ENCODE assay signal across 9 mouse cellular contexts in genomic region chr3:131272374-131273100, GRCm38 (mm10). TPM values are rescaled to one million over a fixed set of nuclear protein-coding genes. Genes with fewer than 3 reads are reported as not detected.
A peak's percentile ranks its signal among the peaks of the same experiment; 100 is the strongest.
DNase-seq lines count a peak whose midpoint lies in the region; ATAC-seq and TF ChIP-seq lines count a peak whose summit lies in the region.
"Had no signal": no experiment of that assay in that cellular context is flagged by ENCODE, and none has a peak within 500 bp of the region (broad histone marks: within the 10 kb centered on the region; RNA-seq: fewer than 3 reads in every experiment).

No protein-coding gene starts in this region.

- H3K27me3 ChIP-seq in heart, embryonic 12.5 days (replicated peaks), result no peaks in the 10 kb centered on the region
- H3K27me3 ChIP-seq in liver, postnatal 0 days (ENCODE audit: insufficient read depth, low read length), result no peaks in the 10 kb centered on the region

- intact Hi-C loops in heart, postnatal 14 days (cut with DNase I), result no loop called here

- no peak for TF ChIP-seq POLR2A in bone marrow macrophage, adult 2 months (IDR thresholded peaks at IDR 0.05; ENCODE audit: borderline replicate concordance, low read depth, low read length)

- ATAC-seq in heart, embryonic 12.5 days (ENCODE audit: insufficient number of reproducible peaks, low FRiP score), result 0 out of 2 replicates have a peak, but pooled peaks have one; percentile 3
- peak; percentile 2; the same call in 1 of the 2 replicates for ATAC-seq in liver, postnatal 0 days

- H3K36me3 ChIP-seq in heart, embryonic 12.5 days, result peaks cover 9% of the 10 kb centered on the region; the same call in 1 of the 2 replicates
- no peaks in the 10 kb centered on the region for H3K36me3 ChIP-seq in liver, postnatal 0 days (replicated peaks; ENCODE audit: insufficient read depth, low read length)

- peak overlapping the region; percentile 91; the same call in 1 of the 2 replicates for H3K9ac ChIP-seq in heart, embryonic 12.5 days
- H3K9ac ChIP-seq in liver, postnatal 0 days (replicated peaks), result peak overlapping the region; percentile 79

- TF ChIP-seq CTCF in bone marrow macrophage, adult 2 months (IDR thresholded peaks at IDR 0.05; ENCODE audit: low read depth, low read length), result no peak
- TF ChIP-seq CTCF in liver, postnatal 0 days (IDR thresholded peaks at IDR 0.05; ENCODE audit: low read depth), result no peak

- DNase-seq in heart, postnatal 14 days, result no peak
- peak; percentile 14 for DNase-seq in hindlimb bud, embryonic 11.5 days (ENCODE audit: extremely low spot score, low read depth, low spot score)
- no peak for DNase-seq in liver, postnatal 0 days
- no peak for DNase-seq in gastrocnemius, adult 8-10 months (ENCODE audit: low spot score in 2 of 2)
- DNase-seq in urinary bladder, postnatal 10 days (ENCODE audit: low spot score), result no peak
- no peak for DNase-seq in urinary bladder, adult 18-20 months (ENCODE audit: low spot score in 2 of 2)

- H3K4me1 ChIP-seq in heart, embryonic 12.5 days (replicated peaks), result peaks cover 34% of the 10 kb centered on the region
- H3K4me1 ChIP-seq in bone marrow macrophage, adult 2 months (ENCODE audit: control insufficient read depth, insufficient read depth, low read length), result peaks cover 13% of the 10 kb centered on the region
- H3K4me1 ChIP-seq in liver, postnatal 0 days (ENCODE audit: insufficient read depth), result peaks cover 18% of the 10 kb centered on the region

- no peaks in the 10 kb centered on the region for H3K9me3 ChIP-seq in heart, embryonic 12.5 days (replicated peaks)
- no peaks in the 10 kb centered on the region for H3K9me3 ChIP-seq in liver, postnatal 0 days (ENCODE audit: low read length)

- no peak for TF ChIP-seq EP300 in liver, postnatal 0 days (IDR thresholded peaks at IDR 0.05; ENCODE audit: low read depth)

- peak overlapping the region; percentile 89 for H3K27ac ChIP-seq in heart, embryonic 12.5 days (ENCODE audit: poor library complexity, severe bottlenecking)
- H3K27ac ChIP-seq in bone marrow macrophage, adult 2 months (ENCODE audit: insufficient read depth, low read depth, low read length), result no peak overlapping the region
- H3K27ac ChIP-seq in liver, postnatal 0 days (ENCODE audit: low read depth), result peak overlapping the region; percentile 95

- WGBS in heart, embryonic 12.5 days, result 35% methylated on average over 10 of the region's 10 CpGs
- 22% methylated on average over 10 of the region's 10 CpGs for WGBS in liver, postnatal 0 days (ENCODE audit: insufficient replicate concordance)

- peak overlapping the region; percentile 95 for H3K4me3 ChIP-seq in heart, embryonic 12.5 days
- peak overlapping the region; percentile 61 for H3K4me3 ChIP-seq in bone marrow macrophage, adult 2 months (ENCODE audit: insufficient read depth, low read length)
- H3K4me3 ChIP-seq in liver, postnatal 0 days (ENCODE audit: low read depth, low read length), result peak overlapping the region; percentile 77

- H3K4me2 ChIP-seq in heart, embryonic 12.5 days, result peak overlapping the region; percentile 75
- H3K4me2 ChIP-seq in liver, postnatal 0 days (ENCODE audit: low read depth, low read length), result peak overlapping the region; percentile 87

RNA-seq across cellular contexts. Expression of gene Hadh, which starts 0.6 kb away (rescaled TPM):
- polyA plus RNA-seq in heart, embryonic 12.5 days (2016; fragmentation: Nextera tagmentation; extraction: Ambion mirVana), result 142 and 151 TPM in 2 replicates
- total RNA-seq in heart, postnatal 14 days (2021), result 100 to 1,000 TPM; 631 to 633 TPM
- 41.0 and 44.0 TPM in 2 replicates for polyA plus RNA-seq in bone marrow macrophage, adult 2 months (2012; ENCODE audit: insufficient read depth, insufficient read length, missing spikeins)
- polyA plus RNA-seq in liver, postnatal 0 days (2015; fragmentation: Nextera tagmentation; extraction: Ambion mirVana), result 279 and 305 TPM in 2 replicates
- total RNA-seq in gastrocnemius, adult 8-10 months (2022), result 100 to 1,000 TPM; 133 to 163 (median 155) TPM

RNA-seq across cellular contexts. Expression of gene Cyp2u1, which starts 30.5 kb away (rescaled TPM):
- 8.2 and 8.5 TPM in 2 replicates for polyA plus RNA-seq in heart, embryonic 12.5 days (2016; fragmentation: Nextera tagmentation; extraction: Ambion mirVana)
- 10 to 100 TPM; 27.8 to 30.0 TPM for total RNA-seq in heart, postnatal 14 days (2021)
- polyA plus RNA-seq in bone marrow macrophage, adult 2 months (2012; ENCODE audit: insufficient read depth, insufficient read length, missing spikeins), result 0.31 and 0.56 TPM in 2 replicates
- 1.2 and 1.4 TPM in 2 replicates for polyA plus RNA-seq in liver, postnatal 0 days (2015; fragmentation: Nextera tagmentation; extraction: Ambion mirVana)
- total RNA-seq in gastrocnemius, adult 8-10 months (2022), result 10 to 100 TPM; 13.5 to 19.2 (median 16.0) TPM
- total RNA-seq: neutrophil, adult 5-6 weeks had no signal
